Mouse (Mus musculus): Measurements from ENCODE around the gene C1qtnf4.

The C1qtnf4 gene

GRCm38 (mm10) chr2:90931829-90932228, 46.2 kb downstream of the C1qtnf4 start:
- no peak for DNase-seq (ENCODE audit: low read depth, low spot score)

- DNase-seq (ENCODE audit: low read depth, low spot score): no peak
These were observed 46.6 kb downstream of the C1qtnf4 start for GRCm38 (mm10) chr2:90932273-90932672.

GRCm38 (mm10) chr2:90938362-90938761, 52.7 kb downstream of the C1qtnf4 start:
- DNase-seq (ENCODE audit: low read depth, low spot score): no peak

GRCm38 (mm10) chr2:90939750-90940149, 54.1 kb downstream of the C1qtnf4 start:
- DNase-seq (ENCODE audit: low read depth, low spot score): peak; percentile 15
